Mouse (Mus musculus) spleen, postnatal 4 days (tissue): ENCODE results near the gene Majin.

Experiments used
- DNase-seq, 2 experiments: peaks; one replicate each; pipeline ENCODE4 v3.0.0; 2022; ENCODE audit warnings: low spot score in 2 of 2

Majin gene

DNA sequence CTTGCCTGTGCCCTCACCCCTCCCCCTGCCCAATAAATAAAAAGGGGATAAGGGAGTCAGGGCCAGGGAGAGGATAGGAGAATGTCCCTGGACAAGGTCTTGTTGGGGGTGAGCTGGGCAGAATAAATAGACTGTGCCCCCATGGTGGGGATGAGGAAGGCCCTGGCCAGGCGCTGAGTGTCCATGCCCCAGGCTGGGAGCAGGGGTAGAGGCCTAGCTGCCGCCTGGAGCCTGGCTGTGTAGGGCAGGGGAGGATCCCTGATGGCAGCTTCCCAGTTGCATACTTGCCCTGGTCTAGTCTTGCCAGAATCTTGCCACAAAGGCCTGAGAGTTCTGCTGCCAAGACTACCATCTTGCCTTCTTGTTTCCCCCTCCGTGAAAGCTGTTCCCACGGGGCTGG is 43.7 kb downstream of the Majin start:
- DNase-seq: no peak

DNA sequence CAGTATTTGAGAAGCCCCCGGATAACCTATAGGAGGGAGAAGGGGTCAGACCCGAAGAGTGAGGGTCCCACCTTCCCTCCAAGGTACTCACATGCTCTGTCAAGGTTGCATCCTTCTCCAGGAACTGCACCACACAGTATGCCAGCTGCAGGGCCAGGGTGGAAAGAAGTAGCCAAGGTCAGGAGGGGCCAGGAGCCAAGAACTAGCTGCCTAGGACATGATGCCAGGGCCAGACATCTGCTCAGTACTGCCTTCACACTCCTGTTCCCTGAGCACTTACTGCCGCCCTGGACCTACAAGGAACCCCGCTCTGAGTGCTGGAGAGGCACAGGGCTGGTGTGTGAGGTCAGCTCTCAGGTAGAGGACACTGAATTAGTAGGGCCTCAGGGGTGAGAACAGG is 46.2 kb downstream of the Majin start:
- no peak for DNase-seq

DNA sequence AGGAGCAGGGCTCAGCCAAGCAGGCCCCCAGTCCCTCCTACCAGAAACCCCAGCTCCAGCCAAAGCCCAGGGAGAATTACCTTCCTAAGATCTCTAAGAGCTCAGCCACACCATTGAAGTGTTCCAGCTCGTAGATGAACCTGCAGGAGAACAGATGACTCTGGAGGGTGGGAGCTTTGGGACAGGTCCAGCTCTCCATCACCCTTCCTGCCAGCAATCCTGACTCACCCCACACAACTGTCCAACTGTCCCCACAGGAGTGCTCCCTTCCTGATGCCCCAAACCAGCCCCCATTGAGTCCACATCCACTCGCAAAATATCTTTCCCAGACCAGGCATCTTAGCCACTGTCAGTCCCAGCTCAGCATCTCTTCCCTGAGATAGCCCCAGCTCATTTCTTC is 46.8 kb downstream of the Majin start:
- DNase-seq: no peak

DNA sequence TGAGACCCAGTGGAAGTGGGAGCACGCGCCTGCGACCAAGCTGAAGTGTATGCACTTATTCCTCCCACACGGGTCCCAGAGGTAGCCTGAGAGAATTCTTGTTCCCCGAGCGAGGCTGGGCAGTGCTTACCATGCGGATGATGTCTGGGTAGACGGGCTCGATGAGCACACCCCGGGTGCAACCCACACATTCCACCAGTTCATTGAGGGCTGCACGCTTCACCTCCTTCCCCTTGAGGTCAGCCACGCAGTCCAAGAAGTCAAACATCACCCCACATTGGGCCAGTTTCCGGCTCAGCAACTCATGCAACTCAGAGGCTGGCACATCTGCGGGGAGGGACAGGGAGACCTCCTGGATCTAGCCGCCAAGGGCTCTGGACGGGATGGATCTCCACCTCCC is 49.5 kb downstream of the Majin start:
- DNase-seq: peak in 1 of 2 experiments; percentile 15

DNA sequence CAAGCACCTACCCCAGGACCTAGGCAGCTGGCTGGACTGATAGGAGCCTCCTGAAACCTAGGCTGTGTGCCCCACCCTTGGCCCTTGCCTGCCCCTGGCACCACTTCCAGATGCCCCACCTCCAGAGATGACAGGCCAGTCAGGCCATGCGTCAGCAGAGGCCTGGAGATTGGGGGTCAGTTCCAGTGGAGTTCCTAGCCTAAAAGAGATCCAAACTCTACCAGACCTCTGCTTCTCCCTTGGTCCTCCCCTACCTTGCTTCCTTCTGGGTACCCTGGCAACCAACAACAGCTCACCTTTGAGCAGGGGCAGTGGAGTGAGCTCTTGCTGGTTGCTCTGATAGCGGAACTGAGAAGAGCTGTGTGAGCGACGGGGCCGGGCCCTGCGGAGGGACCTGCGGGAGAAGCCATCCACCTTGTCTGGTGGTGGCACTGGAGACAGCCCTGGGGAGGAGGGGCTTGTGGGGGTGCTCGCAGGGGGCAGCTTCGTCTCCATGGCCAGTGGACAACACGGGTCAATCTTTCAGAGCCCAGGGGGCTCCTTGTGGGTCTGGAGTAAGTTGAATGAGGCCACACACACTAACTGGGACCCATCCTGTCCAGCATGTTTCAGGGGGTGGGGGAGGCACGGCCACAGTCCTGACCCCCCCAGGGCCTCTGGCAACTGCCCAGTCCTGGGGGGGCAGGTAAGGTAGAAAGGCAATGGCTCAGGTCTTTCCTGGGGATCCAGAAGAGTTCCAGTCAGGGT is 50.3 kb downstream of the Majin start:
- peak; percentile 77 to 83 for DNase-seq

DNA sequence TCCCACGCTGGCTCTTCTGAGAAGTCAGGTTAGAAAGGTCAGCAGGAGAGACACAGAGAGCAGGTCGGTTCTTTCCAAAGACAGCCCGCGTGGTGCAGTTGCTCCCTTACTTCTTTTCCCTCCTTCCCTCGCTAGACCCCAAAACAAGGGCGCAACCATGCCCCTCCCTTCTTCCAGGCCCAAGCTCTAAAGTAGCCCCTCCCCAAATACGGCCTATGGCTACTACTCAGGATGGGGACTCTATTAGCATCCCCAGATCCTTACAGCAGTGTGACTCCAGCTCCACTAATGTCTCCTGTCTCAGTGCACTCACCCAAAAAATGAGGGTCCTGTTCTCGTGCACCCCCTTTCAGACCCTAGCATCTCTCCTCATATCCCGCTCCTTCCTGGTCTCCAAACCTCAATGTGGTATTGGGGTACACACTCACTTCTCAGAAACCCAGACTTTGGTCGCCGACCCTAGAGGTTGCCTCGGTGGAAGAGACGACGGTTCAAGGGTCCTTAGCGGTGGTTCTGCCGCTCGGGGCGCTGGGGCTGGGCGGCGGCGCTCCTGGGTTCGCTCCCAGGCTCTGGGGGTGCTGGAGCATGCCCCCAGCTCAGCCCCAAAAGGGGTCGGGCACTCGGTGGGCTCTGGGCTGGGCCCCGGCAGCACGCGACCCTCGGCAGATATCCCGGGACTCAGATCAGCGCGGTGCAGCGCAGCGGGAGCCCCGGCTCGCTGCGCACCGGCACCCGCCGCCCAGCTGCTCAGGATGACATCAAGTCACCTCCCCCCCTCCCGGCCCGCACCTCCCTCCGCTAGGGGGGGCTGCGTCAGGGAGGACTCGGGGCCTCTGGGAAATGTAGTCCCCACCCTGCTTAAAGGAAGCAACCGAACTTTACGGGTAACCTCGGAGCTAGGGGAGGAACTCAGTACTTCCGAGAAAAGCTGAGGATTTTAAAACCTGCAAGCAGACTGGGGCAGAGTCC is 51.2 kb downstream of the Majin start, which contains the start of gene Ppp2r5b:
Gene Ppp2r5b, minus strand, starts transcription at position 789 of the 969 bp plus-strand sequence.
- DNase-seq: peak; percentile 97 to 99

DNA sequence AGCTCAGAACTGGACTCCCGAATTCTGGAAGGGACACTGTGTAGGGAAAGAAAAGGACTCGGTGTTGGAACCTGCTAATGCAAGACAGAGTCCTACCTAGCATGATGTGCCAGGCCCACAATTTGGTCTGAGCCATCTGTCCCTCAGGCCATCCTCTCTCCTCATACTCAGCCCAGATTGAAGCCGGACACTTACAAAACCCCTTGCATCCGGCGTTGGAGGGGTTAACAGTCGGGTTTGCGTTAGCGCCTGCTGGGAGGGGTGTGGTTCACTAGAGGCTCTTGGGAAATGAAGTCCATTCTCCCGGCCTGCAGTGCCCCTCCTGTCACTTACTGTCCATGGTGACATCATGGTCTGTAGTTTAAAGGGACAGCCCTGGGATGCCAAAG is 51.9 kb downstream of the Majin start:
- DNase-seq: peak; percentile 87 to 92

DNA sequence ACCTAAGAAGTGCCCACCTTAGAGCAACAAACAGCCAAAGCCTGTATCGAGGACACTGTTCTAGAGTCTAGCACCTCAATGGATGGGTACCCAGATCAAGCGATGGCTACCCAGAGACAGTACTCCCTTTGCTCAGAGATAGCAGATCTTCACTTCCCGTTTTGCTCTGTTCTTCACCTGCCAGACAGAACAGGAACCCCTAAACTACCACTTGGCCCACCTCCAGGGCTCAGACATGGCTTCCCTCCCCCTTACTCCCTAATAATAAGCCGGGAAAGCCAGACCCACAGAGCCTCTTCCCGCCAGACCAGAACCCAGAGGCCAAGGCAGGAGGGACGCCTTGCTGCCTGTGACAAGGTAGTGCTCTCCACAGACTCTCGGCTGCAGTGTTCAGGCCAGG is 52.7 kb downstream of the Majin start:
- peak in 1 of 2 experiments; percentile 17 for DNase-seq

DNA sequence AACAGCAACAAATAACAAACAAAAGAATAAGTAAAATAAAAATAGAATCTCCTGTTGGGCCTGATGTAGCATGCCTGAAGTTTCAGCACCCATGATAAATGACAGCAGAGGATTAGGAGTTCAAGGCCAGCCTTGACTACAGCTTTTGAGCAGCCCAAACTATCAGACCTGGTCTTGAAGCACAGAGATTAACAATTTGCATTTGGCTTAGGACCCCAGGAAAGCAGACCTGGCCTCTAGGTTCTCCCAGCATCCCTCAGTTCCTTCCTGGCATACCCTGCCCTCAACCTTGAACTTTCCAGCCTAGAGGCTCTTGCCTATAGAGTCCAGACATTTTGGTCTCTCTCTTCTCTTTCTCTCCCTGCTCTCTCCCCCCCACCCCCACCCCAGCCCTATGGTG is 54.6 kb downstream of the Majin start:
- no peak for DNase-seq

DNA sequence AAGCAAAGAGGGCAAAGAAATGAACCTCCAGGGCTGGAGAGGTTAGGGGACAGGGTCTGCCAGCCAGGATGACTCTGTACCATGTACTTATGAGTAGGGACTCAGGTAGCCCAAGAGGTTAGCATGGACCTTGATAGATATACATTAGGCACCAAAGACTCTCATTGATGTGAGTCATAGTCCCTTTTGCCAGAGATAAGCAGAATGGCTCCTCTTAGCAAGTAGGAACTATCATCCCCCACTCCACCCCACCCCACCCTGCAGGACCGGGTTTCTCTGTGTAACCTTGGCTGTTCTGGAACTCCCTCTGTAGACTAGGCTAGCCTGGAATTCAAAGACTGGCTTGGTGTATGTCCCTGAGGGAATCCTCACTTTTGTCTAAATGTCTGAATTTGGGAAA is 55.9 kb downstream of the Majin start:
- DNase-seq: peak in 1 of 2 experiments; percentile 43

DNA sequence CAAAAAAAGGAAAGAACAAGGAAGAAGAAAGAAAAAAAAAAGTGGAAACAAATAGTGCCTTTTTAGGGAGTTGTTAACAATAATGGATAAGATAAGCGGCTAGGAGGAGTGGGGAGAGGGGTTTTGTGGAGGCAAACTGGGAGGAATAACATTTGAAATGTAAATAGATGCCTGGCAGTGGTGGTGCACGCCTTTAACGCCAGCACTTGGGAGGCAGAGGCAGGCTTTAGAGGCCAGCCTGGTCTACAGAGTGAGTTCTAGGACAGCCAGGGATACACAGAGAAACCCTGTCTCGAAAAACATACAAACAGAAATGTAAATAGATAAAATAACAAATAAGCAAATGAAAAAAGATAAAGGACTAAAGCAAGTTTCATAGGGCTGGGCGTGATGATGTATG is 56.5 kb downstream of the Majin start:
- peak in 1 of 2 experiments; percentile 12 for DNase-seq

DNA sequence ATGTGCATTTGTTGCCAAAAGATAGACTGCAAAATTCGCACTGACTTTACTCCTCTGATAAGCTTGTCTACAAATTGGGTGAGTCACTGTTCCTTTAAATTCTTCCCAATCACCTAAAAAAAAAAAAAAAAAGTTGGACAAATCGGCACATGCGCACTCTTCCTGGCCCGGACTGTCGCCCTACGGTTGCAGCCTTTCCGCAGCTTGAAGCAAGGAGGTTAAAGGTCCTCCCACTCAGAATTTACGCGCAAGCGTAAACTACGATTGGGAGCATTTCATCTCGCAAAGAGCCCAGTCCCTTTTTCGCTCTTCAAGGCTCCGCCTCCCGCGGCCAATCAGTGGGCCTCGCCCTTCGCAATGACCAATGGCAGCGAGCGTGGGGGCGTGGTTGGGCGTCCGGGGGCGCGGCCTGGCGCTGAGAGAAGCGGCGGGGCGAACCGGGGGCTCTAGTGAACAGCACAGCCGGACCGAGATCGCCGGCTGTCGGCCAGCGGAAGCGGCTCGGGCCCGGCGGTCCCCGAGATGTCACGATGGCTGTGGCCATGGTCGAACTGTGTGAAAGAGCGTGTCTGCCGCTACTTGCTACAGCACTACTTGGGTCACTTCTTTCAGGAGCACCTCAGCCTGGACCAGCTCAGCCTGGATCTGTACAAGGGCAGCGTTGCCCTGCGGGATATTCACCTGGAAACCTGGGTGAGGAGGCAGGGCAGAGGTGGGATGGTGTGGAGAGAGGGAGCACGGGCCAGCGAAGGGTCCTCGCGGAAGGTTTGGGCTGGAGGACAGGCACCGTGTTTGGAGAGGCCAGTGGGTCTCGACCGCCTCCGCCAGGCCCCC is 57.3 kb downstream of the Majin start, which contains the start of gene Atg2a:
Gene Atg2a, plus strand, starts transcription at position 395 of the 834 bp plus-strand sequence.
- peak; percentile 99 for DNase-seq

DNA sequence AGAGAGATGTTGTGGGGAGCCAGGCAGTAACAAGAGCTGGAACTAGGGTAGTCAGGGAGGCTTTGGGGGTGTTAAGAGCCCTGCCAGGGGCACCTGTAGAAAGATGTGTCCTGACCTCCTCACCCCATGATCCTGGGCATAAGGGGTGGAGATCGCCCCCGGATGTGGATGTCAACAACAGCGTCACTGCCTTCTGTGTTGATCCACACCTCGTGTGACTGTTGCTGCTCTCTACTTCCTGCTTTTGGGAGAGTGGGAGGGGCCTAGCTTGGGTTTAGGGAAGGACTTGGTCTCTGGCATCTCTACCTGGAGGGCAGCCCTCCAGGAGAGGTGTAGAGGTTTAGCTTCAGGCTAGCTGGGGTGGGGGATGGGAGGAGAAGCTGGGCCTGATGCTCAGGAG is 58.1 kb downstream of the Majin start:
- peak; percentile 71 to 83 for DNase-seq

DNA sequence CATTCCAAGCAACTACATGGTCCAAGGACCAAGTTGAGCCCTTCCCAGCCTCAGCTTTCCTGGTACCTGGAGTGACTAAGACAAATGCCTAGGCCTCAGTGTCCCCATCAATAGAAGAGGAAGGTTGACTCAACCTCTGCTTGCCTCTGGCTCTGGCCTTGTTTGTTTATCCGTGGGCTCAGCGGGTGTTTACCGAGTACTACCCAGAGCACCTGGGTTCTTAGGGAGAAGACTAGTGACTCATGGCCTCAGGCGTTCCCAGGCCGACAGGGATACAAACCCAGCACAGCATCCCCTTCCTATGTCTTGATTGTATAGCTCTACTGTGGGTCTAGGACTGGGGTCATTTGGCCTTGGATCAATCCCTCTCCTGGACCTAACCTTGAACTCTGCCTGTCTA is 59.0 kb downstream of the Majin start:
- DNase-seq: no peak

DNA sequence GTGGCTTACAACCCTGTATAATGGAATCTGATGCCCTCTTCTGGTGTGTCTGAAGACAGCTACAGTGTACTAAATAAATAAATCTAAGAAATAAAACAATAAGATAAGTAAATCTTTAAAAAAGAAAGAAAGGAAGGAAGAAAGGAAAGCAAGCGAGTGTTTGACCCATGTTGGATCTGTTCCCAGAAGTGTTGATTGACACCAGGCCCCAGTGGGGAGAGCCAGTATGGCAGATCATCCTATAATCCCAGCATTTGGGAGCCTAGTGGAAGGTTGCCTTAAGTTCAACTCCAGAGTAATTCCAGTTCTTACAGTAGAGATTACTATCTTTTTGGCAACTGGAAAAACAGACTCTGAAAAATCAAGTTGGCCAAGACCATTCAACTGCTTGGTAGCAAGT is 61.6 kb downstream of the Majin start:
- no peak for DNase-seq

DNA sequence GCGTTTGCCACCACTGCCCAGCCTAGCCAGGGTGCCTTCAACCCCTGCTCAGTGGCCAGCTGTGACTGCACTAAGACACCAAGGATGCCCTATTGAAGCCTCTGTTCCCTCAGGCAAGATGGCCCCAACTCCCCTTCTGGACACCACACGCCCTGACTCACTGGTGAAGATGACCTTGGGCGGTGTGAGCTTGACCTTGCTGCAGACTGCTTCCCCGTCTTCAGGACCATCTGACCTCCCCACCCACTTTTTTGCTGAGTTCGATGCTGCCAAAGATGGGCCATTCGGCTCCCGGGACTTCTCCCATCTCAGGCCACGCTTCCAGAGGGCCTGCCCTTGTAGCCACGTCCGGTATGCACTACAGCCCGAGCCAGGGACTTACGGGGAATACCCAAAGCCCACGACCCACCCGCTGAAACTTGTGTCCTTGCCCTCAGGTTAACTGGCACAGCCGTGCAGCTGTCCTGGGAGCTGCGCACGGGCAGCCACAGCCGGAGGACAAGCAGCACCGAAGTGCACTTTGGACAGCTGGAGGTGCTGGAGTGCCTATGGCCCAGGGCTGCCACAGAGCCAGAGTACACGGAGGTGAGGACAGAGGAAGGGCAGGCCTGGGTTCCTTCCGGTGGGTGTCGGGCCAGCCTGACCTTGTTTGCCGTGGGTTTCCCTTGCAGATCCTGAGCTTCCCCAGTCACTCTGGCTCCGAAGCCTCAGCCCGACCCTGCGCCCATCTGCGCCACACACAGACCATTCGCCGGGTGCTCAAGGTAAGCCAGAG is 63.5 kb downstream of the Majin start:
- no peak for DNase-seq

DNA sequence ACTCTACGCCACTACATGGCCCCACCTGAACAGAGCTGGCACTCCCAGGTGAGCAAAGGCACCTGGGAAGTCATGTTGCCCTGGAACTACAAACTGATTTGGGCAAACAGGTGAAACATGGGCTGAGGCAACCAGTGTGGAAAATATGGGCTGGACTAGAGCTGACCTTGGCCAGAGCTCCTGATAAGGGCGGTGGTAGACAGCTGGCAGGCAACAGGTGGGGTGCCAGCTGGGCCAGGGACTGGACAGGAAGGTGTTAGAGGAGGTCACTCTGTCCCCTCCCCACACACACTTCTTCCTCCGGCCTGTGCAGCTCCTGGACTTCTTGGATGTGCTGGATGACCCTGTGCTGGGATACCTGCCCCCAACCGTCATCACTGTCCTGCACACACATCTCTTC is 68.8 kb downstream of the Majin start:
- DNase-seq: no peak

DNA sequence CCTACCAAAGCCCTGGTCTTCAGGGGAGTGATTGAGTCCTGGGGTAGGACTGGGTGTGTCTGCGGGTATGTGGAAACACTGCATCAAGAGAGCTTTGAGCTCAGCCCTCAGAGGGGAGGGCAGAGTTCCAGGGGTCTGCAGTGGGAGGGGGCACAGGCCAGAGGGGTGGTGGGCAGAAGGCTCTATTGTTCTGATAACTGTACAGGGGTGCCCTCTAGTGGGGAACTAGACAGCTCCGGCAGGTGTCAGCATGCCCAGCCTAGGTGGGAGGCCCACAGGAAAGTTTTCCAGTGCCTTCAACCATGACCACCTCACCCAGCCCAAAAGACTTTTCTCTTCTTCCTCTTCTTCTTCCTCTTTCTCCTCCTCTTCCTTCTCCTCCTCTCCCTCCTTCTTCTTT is 76.2 kb downstream of the Majin start:
- no peak for DNase-seq

DNA sequence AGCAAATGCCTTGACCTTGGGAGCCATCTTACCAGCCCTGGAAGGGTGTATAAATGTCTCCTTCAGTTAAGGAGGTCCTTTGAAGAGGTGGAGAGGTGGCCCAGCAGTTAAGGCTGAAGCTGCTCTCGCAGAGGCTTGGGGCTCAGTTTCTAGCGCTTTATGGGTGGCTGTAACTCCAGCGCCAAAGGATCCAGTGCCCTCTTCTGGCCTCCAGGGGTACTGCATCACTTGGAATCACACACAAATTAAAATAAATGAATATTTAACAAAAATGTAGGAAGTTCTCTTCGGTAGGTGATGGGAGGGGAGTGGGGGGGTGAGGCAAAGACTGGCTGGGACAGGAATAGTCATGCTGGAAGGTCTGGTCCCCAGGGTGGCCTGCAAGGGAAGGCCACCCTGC is 76.8 kb downstream of the Majin start:
- no peak for DNase-seq

DNA sequence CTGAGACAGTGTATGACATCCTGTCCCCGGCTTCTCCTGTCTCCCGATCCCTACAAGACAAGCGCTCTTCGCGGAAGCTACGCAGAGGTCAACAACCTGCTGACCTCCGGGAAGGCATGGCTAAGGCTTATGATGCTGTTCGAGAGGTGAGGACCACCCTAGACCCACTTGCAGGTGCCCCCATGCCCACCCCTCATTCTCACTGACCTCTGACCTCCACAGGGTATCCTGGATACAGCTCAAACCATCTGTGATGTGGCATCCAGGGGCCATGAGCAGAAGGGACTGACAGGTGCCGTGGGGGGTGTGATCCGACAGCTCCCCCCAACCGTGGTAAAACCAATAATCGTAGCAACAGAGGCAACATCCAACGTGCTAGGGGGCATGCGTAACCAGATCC is 77.2 kb downstream of the Majin start:
- no peak for DNase-seq

DNA sequence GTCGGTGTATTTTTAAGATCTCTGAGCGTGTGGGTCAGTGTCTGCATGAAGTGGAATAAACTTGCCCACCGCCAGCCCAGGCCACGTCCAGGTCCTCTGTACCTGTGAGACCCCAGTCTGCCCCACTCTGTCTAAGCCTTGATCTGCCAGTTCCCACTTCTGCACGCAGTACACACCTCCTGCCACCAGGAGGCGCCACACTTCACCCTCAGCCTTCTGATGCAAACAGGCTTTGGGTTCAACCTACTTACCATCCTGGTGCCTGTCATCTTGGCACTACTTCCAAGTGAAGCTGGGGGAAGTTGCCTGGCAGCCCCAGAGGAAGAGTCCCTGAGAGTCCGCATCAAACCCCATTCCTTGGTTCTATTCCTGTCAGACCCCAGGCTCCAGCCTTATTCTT is 78.0 kb downstream of the Majin start:
- DNase-seq: peak; percentile 82 to 96
